Mouse (Mus musculus): ENCODE measurements around the gene Zc3h10. TPM values are rescaled to one million over a fixed set of nuclear protein-coding genes. Genes with fewer than 3 reads are reported as not detected.
A peak's percentile ranks its signal among the peaks of the same experiment; 100 is the strongest.
"Not testable (repeated sequence)": the region's sequence is repeated elsewhere in the genome, so short reads cannot be mapped to it uniquely, and the experiment has no call there.

The Zc3h10 gene
- polyA plus RNA-seq, 1 experiment from 2014 or later, result 12.8 TPM

DNA sequence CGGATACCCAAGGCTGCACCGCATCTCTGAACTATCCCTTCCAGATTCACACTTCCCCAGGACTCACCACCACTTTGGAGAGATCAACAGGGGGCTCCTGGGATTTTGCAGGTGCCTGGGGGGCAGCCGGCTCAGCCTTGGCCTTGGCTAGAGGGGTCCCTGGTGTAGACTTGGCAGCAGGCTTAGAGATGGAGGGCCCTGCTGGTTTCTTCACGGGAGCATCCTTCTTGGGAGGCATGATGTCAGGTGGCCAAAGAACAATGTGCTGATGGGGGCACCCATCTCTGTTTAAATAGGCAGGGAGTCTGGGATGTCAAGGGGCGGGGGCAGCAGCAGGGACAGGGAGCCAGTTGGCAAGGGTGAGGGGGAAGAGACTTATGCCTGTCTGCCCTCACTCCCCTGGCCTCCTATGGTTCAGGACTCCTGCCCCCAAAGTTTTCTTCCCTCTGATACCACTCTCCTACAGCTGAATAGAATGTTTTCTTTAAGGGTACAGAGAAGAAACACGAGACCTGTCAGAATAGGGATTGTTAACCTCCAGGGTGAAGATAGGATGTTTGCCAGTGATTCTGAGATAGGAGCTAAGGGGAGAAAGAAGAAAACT, 50.3 kb downstream of the Zc3h10 start:
- H3K4me3 ChIP-seq, result 0 out of 2 replicates have a peak overlapping the region, but pooled peaks have one; percentile 8
- peaks cover 51% of the 10 kb centered on the region for H3K4me1 ChIP-seq
- H3K27ac ChIP-seq, result no peak overlapping the region
- no peaks in the 10 kb centered on the region for H3K9me3 ChIP-seq
- H3K27me3 ChIP-seq (ENCODE audit: insufficient read depth, poor library complexity, severe bottlenecking), result no peaks in the 10 kb centered on the region
- 0 out of 2 replicates have a peak, but pooled peaks cover 1% of the 10 kb centered on the region for H3K36me3 ChIP-seq
- DNase-seq (ENCODE audit: low spot score), result no peak
- WGBS, result 41% methylated on average over 6 of the region's 6 CpGs

DNA sequence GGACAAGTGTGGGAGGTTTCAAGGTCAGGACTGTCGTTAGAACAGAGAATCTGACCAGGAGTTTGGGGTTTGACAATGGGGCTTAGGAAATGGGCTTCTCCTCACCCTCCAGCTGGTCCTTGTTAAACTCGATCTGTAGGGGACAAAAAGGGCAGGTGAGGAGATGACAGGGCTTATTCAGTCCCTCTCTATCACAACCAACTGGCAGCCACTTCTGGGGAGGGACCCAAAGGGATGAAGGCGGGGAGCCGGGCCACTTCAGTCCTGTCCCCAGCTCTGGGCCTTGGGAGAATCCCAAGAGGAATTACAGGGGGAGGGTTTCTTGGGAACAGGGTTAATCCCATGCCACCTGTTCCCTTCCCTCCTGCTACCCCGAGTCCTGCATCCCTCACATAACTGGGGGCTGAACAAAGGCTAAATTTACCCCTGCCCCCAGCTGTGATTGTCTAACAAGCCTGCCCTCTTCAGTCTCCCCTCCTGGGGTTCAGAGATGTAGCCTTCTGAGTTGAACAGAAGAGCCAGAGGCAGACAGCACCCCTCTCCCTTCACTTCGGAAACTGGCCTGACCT, 51.0 kb downstream of the Zc3h10 start:
- H3K27ac ChIP-seq, result peak overlapping the region; percentile 59
- H3K27me3 ChIP-seq (ENCODE audit: insufficient read depth, poor library complexity, severe bottlenecking), result no peaks in the 10 kb centered on the region
- peak overlapping the region; percentile 15; the same call in 1 of the 2 replicates for H3K4me3 ChIP-seq
- peaks cover 52% of the 10 kb centered on the region for H3K4me1 ChIP-seq
- DNase-seq (ENCODE audit: low spot score), result no peak
- H3K36me3 ChIP-seq, result peaks cover 7% of the 10 kb centered on the region
- 48% methylated on average over 6 of the region's 6 CpGs for WGBS
- H3K9me3 ChIP-seq, result no peaks in the 10 kb centered on the region

DNA sequence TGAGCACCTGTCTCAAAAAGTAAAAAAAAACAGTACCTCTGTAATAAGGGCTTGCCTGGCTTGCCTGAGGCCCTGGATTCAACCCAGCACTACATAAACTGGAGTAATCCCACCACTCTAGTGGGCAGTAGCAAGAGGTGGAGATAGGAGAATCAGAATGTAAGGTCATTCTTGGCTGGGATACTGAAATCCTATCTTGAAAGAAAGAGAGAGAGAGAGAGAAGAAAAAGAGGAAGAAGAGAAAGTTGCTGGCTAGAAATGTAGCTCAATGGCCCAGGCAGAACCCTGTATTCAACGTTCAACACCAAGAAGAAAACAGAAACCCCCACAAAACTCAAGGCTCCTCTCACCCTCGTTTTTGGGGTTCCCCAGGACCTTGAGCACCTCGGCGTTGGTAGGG, 51.7 kb downstream of the Zc3h10 start:
- WGBS, result 82% methylated on average over 4 of the region's 4 CpGs
- DNase-seq (ENCODE audit: low spot score), result no peak
- Histone ChIP-seq H3K27ac (0 out of 2 replicates have a peak overlapping the region, but pooled peaks have one; percentile 59), H3K36me3 (peaks cover 13% of the 10 kb centered on the region), H3K4me1 (peaks cover 59% of the 10 kb centered on the region), H3K4me3 (peak overlapping the region; percentile 5; the same call in 1 of the 2 replicates), H3K27me3 (ENCODE audit: insufficient read depth, poor library complexity, severe bottlenecking) (no peaks in the 10 kb centered on the region), H3K9me3 (no peaks in the 10 kb centered on the region)

DNA sequence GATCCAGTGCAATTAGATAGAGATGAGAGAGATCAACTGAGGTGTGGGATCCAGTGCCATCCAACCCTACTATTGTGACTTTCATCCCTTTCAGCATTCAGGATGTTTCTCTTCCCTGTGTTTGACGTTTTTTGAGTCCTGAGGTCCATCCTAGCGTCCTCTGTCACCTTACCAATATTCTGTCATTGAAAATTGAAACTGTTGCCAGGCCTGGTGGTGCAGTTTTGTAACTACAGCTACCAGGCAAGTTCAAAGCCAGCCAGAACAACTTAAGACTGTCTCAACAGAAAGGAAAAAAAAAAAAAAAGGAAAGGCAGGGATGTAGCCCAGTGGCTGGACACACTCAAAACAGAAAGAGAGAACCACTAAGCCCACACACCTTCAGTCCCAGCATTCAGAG, 52.3 kb downstream of the Zc3h10 start:
- WGBS, result 81% methylated on average over 2 of the region's 2 CpGs
- Histone ChIP-seq H3K27me3 (ENCODE audit: insufficient read depth, poor library complexity, severe bottlenecking) (no peaks in the 10 kb centered on the region), H3K27ac (peak overlapping the region; percentile 96), H3K4me3 (peak overlapping the region; percentile 89), H3K9me3 (no peaks in the 10 kb centered on the region), H3K36me3 (peaks cover 20% of the 10 kb centered on the region), H3K4me1 (peaks cover 64% of the 10 kb centered on the region)
- DNase-seq (ENCODE audit: low spot score), result no peak

DNA sequence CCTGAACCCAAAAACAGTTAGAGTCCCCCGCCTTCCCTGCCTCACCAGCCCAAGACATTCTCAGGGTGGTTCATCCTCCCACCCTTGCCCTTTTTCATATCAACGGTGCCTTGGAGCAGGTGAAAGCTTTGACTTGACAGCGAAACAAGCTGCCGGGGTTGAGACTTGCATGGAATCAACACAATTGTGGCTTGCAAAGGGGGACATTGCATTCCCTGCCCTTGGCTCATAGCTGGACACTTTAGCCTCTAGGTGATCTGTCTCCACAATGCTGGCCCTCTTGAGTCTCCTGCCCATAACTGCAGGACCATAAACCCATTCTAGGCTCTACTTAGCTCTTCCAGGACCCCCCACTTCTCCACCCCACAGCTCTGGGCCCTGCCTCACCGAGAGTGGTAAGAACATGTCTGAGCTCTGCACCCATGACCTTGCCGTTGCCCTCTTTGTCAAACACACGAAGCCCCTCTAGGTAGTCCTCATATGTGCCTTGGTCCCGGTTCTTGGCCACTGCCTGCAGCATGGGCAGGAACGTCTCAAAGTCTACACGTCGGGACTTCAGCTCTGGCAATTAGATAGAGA, 52.8 kb downstream of the Zc3h10 start:
- H3K27ac ChIP-seq, result peak overlapping the region; percentile 96
- 53% methylated on average over 11 of the region's 11 CpGs for WGBS
- DNase-seq (ENCODE audit: low spot score), result no peak
- peaks cover 68% of the 10 kb centered on the region for H3K4me1 ChIP-seq
- no peaks in the 10 kb centered on the region for H3K9me3 ChIP-seq
- H3K4me3 ChIP-seq, result peak overlapping the region; percentile 89
- H3K27me3 ChIP-seq (ENCODE audit: insufficient read depth, poor library complexity, severe bottlenecking), result no peaks in the 10 kb centered on the region
- peaks cover 25% of the 10 kb centered on the region for H3K36me3 ChIP-seq

DNA sequence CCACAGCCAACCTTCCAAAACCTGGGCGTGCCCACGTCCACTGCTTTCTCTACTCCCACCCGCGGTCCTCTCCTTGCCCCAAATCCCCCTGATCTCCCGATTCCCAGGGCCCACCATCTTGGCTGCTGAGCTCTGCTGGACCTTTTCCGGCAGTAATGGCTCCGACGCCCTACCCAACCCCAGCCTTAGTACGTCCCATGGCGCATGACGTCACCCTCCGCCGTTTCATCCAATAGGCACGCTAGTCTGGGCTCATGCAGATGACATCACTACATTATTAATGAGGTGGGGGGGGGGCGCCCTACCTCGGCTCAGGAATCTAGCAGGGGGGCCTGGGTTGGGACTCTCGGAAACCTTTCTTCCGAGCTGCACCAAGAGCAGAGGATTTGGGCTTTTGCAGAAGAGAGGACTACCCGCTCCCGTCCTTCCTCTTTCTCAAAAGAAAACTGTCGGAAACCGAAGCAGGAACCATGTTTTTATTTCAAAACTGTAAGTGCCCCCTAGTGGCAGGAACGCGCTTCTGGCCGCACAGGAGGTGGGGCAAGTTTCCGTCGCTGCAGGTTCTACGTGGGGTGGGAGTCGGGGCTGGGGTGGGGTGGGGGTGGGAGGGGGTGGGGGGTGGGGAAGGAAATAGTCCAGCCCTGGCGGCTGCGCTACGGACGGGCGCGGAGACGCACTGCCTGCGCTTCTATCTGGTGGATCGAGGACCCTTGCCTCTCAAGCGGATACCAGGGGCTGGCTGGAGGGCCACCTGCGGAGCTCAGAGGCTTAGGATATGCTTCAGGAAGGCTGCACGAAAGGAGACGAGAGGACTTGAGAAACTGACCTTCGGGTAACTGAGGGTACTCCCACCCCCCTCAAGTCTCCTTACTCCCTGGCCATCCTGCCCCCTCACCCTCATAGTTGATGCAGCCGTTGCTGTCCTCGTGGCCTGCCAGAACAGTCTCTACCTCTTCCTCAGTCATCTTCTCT, 53.6 kb downstream of the Zc3h10 start, which contains the start of gene Myl6:
TSS of gene Myl6 (minus strand) at position 451 of the 972 bp plus-strand sequence.
- under 1% methylated on average over 45 of the region's 45 CpGs for WGBS
- peak; percentile 99 for DNase-seq (ENCODE audit: low spot score)

DNA sequence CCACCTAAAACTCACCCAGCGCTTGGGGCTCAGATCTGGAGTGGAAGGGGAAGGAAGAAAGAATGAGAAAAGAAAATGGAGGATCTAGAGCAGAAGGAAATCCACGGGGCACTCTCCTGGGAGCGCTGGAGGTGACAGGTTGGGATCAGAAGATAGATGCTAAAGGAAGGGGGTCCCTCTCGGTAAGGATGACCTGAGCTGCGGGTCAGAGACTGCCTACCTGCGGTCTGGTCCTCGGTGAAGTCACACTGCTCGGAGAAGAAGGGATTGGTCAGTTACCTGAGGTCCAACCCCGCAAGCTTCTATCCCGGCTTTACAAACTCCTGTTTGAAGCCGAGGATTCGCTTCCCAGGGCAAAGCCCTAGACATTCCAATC, 54.3 kb downstream of the Zc3h10 start:
- Histone ChIP-seq H3K4me3 (peak overlapping the region; percentile 89), H3K27ac (peak overlapping the region; percentile 96), H3K9me3 (no peaks in the 10 kb centered on the region), H3K36me3 (peaks cover 39% of the 10 kb centered on the region), H3K27me3 (ENCODE audit: insufficient read depth, poor library complexity, severe bottlenecking) (no peaks in the 10 kb centered on the region), H3K4me1 (peaks cover 69% of the 10 kb centered on the region)
- DNase-seq (ENCODE audit: low spot score), result no peak
- 0% methylated on average over 12 of the region's 12 CpGs for WGBS

More for the DNA sequence above, 53.6 kb downstream of the Zc3h10 start, which contains the start of gene Myl6:
- Histone ChIP-seq H3K4me1 (peaks cover 68% of the 10 kb centered on the region), H3K4me3 (peak within 1 kb of the TSS; percentile 89), H3K36me3 (peaks cover 33% of the 10 kb centered on the region), H3K9me3 (no peaks in the 10 kb centered on the region), H3K27me3 (ENCODE audit: insufficient read depth, poor library complexity, severe bottlenecking) (no peaks in the 10 kb centered on the region), H3K27ac (peak within 1 kb of the TSS; percentile 96)

DNA sequence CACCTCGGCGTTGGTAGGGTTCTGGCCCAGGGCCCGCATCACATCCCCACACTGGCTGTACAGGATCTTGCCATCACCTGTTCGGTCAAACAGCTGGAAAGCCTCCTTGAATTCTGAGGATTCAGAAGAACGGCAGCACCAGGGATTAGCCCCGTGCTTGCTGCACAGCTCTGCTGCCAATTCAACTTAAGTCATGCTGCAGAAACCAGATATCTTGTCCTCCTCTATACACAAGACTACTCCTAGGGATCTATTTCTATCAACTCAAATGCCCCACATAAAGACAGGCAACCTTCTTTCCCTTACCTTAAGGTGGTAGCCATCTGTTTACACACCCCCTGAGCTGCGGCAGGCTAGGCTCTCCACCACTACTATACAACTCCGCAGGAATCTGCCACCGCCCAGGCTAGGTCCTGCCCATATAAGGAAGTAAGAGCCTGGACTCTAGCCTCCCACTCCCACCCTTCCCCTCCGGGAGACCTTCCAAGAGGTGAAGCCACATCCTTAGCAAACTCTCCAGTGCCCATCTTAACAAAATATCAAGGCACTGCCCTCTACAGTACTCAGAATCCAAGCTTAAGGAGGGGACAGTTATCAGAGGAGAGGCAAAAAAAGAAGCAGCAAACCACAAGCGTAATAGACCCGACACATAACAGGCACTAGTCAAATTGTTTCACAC, 54.8 kb downstream of the Zc3h10 start:
- Histone ChIP-seq H3K9me3 (no peaks in the 10 kb centered on the region), H3K4me3 (peak overlapping the region; percentile 89), H3K27ac (peak overlapping the region; percentile 96), H3K36me3 (peaks cover 45% of the 10 kb centered on the region), H3K27me3 (ENCODE audit: insufficient read depth, poor library complexity, severe bottlenecking) (no peaks in the 10 kb centered on the region), H3K4me1 (peaks cover 66% of the 10 kb centered on the region)
- 18% methylated on average over 12 of the region's 12 CpGs for WGBS
- peak; percentile 92 for DNase-seq (ENCODE audit: low spot score)

DNA sequence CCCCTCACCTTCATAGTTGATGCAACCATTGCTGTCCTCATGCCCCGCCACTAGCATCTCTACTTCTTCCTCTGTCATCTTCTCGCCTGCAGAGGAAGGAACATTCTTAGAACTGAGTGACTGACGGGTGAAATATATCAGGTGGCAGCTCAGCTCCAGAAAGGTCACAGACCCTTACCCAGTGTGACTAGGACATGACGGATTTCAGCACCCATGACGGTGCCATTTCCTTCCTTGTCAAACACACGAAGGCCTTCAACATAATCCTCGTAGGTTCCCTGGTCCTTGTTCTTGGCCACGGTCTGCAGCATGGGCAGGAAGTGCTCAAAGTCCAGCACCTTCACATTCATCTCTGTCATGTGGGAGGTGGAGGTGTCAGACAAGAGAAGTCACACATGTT, 55.5 kb downstream of the Zc3h10 start:
- Histone ChIP-seq H3K36me3 (peaks cover 52% of the 10 kb centered on the region), H3K27ac (peak overlapping the region; percentile 96)

More for the DNA sequence above, 55.5 kb downstream of the Zc3h10 start:
- Histone ChIP-seq H3K4me1 (peaks cover 61% of the 10 kb centered on the region), H3K4me3 (peak overlapping the region; percentile 89)
- not testable (repeated sequence) for H3K9me3 ChIP-seq; DNase-seq (ENCODE audit: low spot score); H3K27me3 ChIP-seq (ENCODE audit: insufficient read depth, poor library complexity, severe bottlenecking)
- WGBS, result 52% methylated on average over 8 of the region's 8 CpGs

Small RNAs within 50 kb of the gene (microRNA-seq; reads per million reads assigned to microRNA genes)
- gene Gm47275 (not detected), gene Mir6916 (not detected), gene Mir6917 (not detected)

Other genes starting within 250 kb of the Zc3h10 start
- 0.25 and 0.48 TPM in 2 replicates for gene Il23a, start 249.0 kb downstream of the Zc3h10 start, polyA plus RNA-seq (2016; fragmentation: Nextera tagmentation; extraction: Ambion mirVana)
- gene Pan2, start 244.4 kb downstream of the Zc3h10 start, polyA plus RNA-seq (2016; fragmentation: Nextera tagmentation; extraction: Ambion mirVana), result 29.9 and 31.4 TPM in 2 replicates
- 220 and 255 TPM in 2 replicates for gene Cnpy2, start 225.3 kb downstream of the Zc3h10 start, polyA plus RNA-seq (2016; fragmentation: Nextera tagmentation; extraction: Ambion mirVana)
- 347 and 474 TPM in 2 replicates for gene Cs, start 210.0 kb downstream of the Zc3h10 start, polyA plus RNA-seq (2016; fragmentation: Nextera tagmentation; extraction: Ambion mirVana)
- 9.7 and 10.7 TPM in 2 replicates for gene Coq10a, start 178.8 kb downstream of the Zc3h10 start, polyA plus RNA-seq (2016; fragmentation: Nextera tagmentation; extraction: Ambion mirVana)
- 10.9 and 12.7 TPM in 2 replicates for gene Ankrd52, start 170.7 kb downstream of the Zc3h10 start, polyA plus RNA-seq (2016; fragmentation: Nextera tagmentation; extraction: Ambion mirVana)
- gene Slc39a5, start 146.5 kb downstream of the Zc3h10 start, polyA plus RNA-seq (2016; fragmentation: Nextera tagmentation; extraction: Ambion mirVana), result 0.07 and 2.4 TPM in 2 replicates
- 76.5 and 87.9 TPM in 2 replicates for gene Nabp2, start 136.3 kb downstream of the Zc3h10 start, polyA plus RNA-seq (2016; fragmentation: Nextera tagmentation; extraction: Ambion mirVana)
- 31.0 and 34.3 TPM in 2 replicates for gene Rnf41, start 136.1 kb downstream of the Zc3h10 start, polyA plus RNA-seq (2016; fragmentation: Nextera tagmentation; extraction: Ambion mirVana)
- gene Smarcc2, start 88.5 kb downstream of the Zc3h10 start, polyA plus RNA-seq (2016; fragmentation: Nextera tagmentation; extraction: Ambion mirVana), result 66.0 and 68.7 TPM in 2 replicates
- gene Myl6, start 53.6 kb downstream of the Zc3h10 start, polyA plus RNA-seq (2016; fragmentation: Nextera tagmentation; extraction: Ambion mirVana), result 1,508 and 1,550 TPM in 2 replicates
- gene Myl6b, start 49.1 kb downstream of the Zc3h10 start, polyA plus RNA-seq (2016; fragmentation: Nextera tagmentation; extraction: Ambion mirVana), result 3.2 and 4.0 TPM in 2 replicates
- 17.8 and 20.3 TPM in 2 replicates for gene Esyt1, start 21.9 kb downstream of the Zc3h10 start, polyA plus RNA-seq (2016; fragmentation: Nextera tagmentation; extraction: Ambion mirVana)
- 2,301 and 2,407 TPM in 2 replicates for gene Rpl41, start 1.5 kb upstream of the Zc3h10 start, polyA plus RNA-seq (2016; fragmentation: Nextera tagmentation; extraction: Ambion mirVana)
- gene Pa2g4, start 18.2 kb upstream of the Zc3h10 start, polyA plus RNA-seq (2016; fragmentation: Nextera tagmentation; extraction: Ambion mirVana), result 168 and 225 TPM in 2 replicates
- gene Erbb3, start 41.9 kb upstream of the Zc3h10 start, polyA plus RNA-seq (2016; fragmentation: Nextera tagmentation; extraction: Ambion mirVana), result 7.4 and 7.7 TPM in 2 replicates
- 400 and 429 TPM in 2 replicates for gene Rps26, start 79.0 kb upstream of the Zc3h10 start, polyA plus RNA-seq (2016; fragmentation: Nextera tagmentation; extraction: Ambion mirVana)
- 2.3 and 2.7 TPM in 2 replicates for gene Ikzf4, start 98.2 kb upstream of the Zc3h10 start, polyA plus RNA-seq (2016; fragmentation: Nextera tagmentation; extraction: Ambion mirVana)
- 11.8 and 15.7 TPM in 2 replicates for gene Suox, start 126.3 kb upstream of the Zc3h10 start, polyA plus RNA-seq (2016; fragmentation: Nextera tagmentation; extraction: Ambion mirVana)
- 66.2 and 69.1 TPM in 2 replicates for gene Rab5b, start 148.5 kb upstream of the Zc3h10 start, polyA plus RNA-seq (2016; fragmentation: Nextera tagmentation; extraction: Ambion mirVana)
- 0.75 and 0.89 TPM in 2 replicates for gene Pmel, start 156.4 kb upstream of the Zc3h10 start, polyA plus RNA-seq (2016; fragmentation: Nextera tagmentation; extraction: Ambion mirVana)
- 106 and 110 TPM in 2 replicates for gene Cdk2, start 157.3 kb upstream of the Zc3h10 start, polyA plus RNA-seq (2016; fragmentation: Nextera tagmentation; extraction: Ambion mirVana)
- 3.9 and 4.4 TPM in 2 replicates for gene Dgka, start 197.1 kb upstream of the Zc3h10 start, polyA plus RNA-seq (2016; fragmentation: Nextera tagmentation; extraction: Ambion mirVana)
- gene Pym1, start 200.1 kb upstream of the Zc3h10 start, polyA plus RNA-seq (2016; fragmentation: Nextera tagmentation; extraction: Ambion mirVana), result 31.8 and 45.4 TPM in 2 replicates
- 0.28 and 1.7 TPM in 2 replicates for gene Mmp19, start 243.1 kb upstream of the Zc3h10 start, polyA plus RNA-seq (2016; fragmentation: Nextera tagmentation; extraction: Ambion mirVana)

All from heart, embryonic 10.5 days (tissue).